Mouse (Mus musculus): ENCODE results near the gene Scn2a.
"Not testable (repeated sequence)": the region's sequence is repeated elsewhere in the genome, so short reads cannot be mapped to it uniquely, and the experiment has no call there.

The Scn2a gene

GRCm38 (mm10) chr2:65701175-65701574 lies 80.6 kb downstream of the Scn2a start:
- no peak for DNase-seq

GRCm38 (mm10) chr2:65722219-65722800 lies 101.7 kb downstream of the Scn2a start:
- no peak for DNase-seq

GRCm38 (mm10) chr2:65745400-65745799 lies 124.8 kb downstream of the Scn2a start:
- DNase-seq = no peak

GRCm38 (mm10) chr2:65782442-65782841 lies 161.9 kb downstream of the Scn2a start:
- no peak for DNase-seq

GRCm38 (mm10) chr2:65783392-65783791 lies 162.8 kb downstream of the Scn2a start:
- DNase-seq = no peak

- DNase-seq = no peak
Observed at GRCm38 (mm10) chr2:65792516-65792915, 171.9 kb downstream of the Scn2a start.

GRCm38 (mm10) chr2:65793593-65793992 lies 173.0 kb downstream of the Scn2a start:
- no peak for DNase-seq

- DNase-seq = no peak
Observed at GRCm38 (mm10) chr2:65801054-65801709, 180.6 kb downstream of the Scn2a start.

GRCm38 (mm10) chr2:65806556-65806955 lies 186.0 kb downstream of the Scn2a start:
- DNase-seq = no peak

- not testable (repeated sequence) for DNase-seq
Observed at GRCm38 (mm10) chr2:65811203-65811602, 190.6 kb downstream of the Scn2a start.

All from lung, postnatal 14 days (tissue).